Mouse (Mus musculus) limb, embryonic 14.5 days (tissue): ENCODE results near the gene Kirrel3. TPM values are rescaled to one million over a fixed set of nuclear protein-coding genes. Genes with fewer than 3 reads are reported as not detected.

Experiments
- ATAC-seq: fragments of 200-750 bp; cut with Nextera tagmentation; 2 replicates; pipeline ENCODE4 v1.8.0; 2017; ENCODE audit warnings: low read depth, moderate number of reproducible peaks, moderate TSS enrichment; ENCODE audit not compliant: low FRiP score
- DNase-seq: peaks from one replicate; pipeline ENCODE4 v3.0.0-alpha.2; 2015; ENCODE audit warnings: low spot score
- H3K27ac ChIP-seq: fragments of 300-500 bp; sonication (generic); replicated peaks from 2 replicates; pipeline ENCODE4 v1.5.1; 2014; ENCODE audit warnings: low read depth, mild to moderate bottlenecking, low read length, moderate library complexity, mixed read lengths
- H3K27me3 ChIP-seq: fragments of 300-500 bp; sonication (generic); 2 replicates; pipeline ENCODE4 v1.6.1; 2014; ENCODE audit warnings: low read length, mixed read lengths; ENCODE audit not compliant: control insufficient read depth, insufficient read depth
- H3K36me3 ChIP-seq: fragments of 300-500 bp; sonication (generic); 2 replicates; pipeline ENCODE4 v1.6.1; 2014; ENCODE audit warnings: mild to moderate bottlenecking, low read length, moderate library complexity, mixed read lengths; ENCODE audit not compliant: control insufficient read depth, insufficient read depth
- H3K4me1 ChIP-seq: fragments of 300-500 bp; sonication (generic); 2 replicates; pipeline ENCODE4 v1.6.1; 2014; ENCODE audit warnings: antibody characterized with exemption, low read length, mixed read lengths; ENCODE audit not compliant: control insufficient read depth, insufficient read depth
- H3K4me2 ChIP-seq: fragments of 300-500 bp; sonication (generic); replicated peaks from 2 replicates; pipeline ENCODE4 v1.6.1; 2014; ENCODE audit warnings: low read depth, mild to moderate bottlenecking, low read length, moderate library complexity; ENCODE audit not compliant: severe bottlenecking
- H3K4me3 ChIP-seq: fragments of 300-500 bp; sonication (generic); replicated peaks from 2 replicates; pipeline ENCODE4 v1.5.1; 2014; ENCODE audit warnings: low read length
- H3K9ac ChIP-seq: fragments of 300-500 bp; sonication (generic); 2 replicates; pipeline ENCODE4 v1.6.1; 2014; ENCODE audit warnings: mild to moderate bottlenecking, low read depth, low read length, moderate library complexity; ENCODE audit not compliant: severe bottlenecking
- H3K9me3 ChIP-seq: fragments of 300-500 bp; sonication (generic); 2 replicates; pipeline ENCODE4 v1.6.1; 2016; ENCODE audit warnings: low read length; ENCODE audit not compliant: control insufficient read depth
- POLR2A ChIP-seq: fragments of 200-500 bp; IDR thresholded peaks from 2 replicates; pipeline ENCODE4 v1.8.0; 2012; ENCODE audit warnings: inconsistent platforms, mild to moderate bottlenecking, moderate library complexity, borderline replicate concordance; ENCODE audit not compliant: insufficient read depth, insufficient read length; ENCODE audit errors: extremely low read depth
- WGBS: fragments of 180-500 bp; shearing (Covaris S2); extraction: QIAGEN DNeasy Blood & Tissue Kit; methylation state at CpG from one replicate; pipeline ENCODE4 v1.1.7; 2014; 5-methylcytosine and 5-hydroxymethylcytosine counted together
- polyA plus RNA-seq, 2 experiments: library from polyadenylated mRNA; depleted of rRNA in 1 of 2; stranded (reverse) in 1 of 2; unstranded in 1 of 2; fragments of >200 nt; fragmentation: Nextera tagmentation in 1 of 2; extraction: Ambion mirVana in 1 of 2; gene quantifications; 2 replicates each; pipeline versions ENCODE4 v1.2.1 to v1.2.3; 2012 to 2014

The Kirrel3 gene
- polyA plus RNA-seq, 2 experiments = 10.1 to 14.6 TPM

- Histone ChIP-seq H3K27me3 (no peaks in the 10 kb centered on the region), H3K4me2 (no peak overlapping the region), H3K9me3 (no peaks in the 10 kb centered on the region), H3K4me3 (no peak overlapping the region), H3K9ac (no peak overlapping the region), H3K36me3 (peaks cover 53% of the 10 kb centered on the region), H3K27ac (no peak overlapping the region), H3K4me1 (peaks cover 2% of the 10 kb centered on the region; the same call in 1 of the 2 replicates)
- DNase-seq (no peak), ATAC-seq (no peak)
- WGBS = 91% methylated on average over 4 of the region's 4 CpGs
- no peak for TF ChIP-seq POLR2A
Measured at GRCm38 (mm10) chr9:35051666-35052065, 566.0 kb downstream of the Kirrel3 start.

DNA sequence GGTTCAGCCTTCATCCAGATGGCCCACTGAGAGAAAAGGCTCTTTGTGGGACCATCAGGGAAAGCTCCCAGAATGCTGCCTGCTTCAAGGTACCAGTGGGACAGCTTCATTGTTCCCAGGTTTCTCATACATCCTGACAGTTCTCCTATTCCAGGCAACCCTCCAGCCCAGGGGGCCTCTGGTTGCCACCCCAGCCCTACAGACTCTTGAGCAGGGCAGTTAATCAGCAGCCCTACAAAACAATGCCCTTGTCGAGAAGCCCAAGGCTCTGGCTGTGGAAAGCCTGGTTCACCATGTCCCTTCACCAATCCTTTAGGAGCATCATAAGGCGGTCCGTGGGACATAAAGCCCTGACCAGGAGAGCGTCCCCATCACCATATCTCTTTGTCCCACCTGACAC, 567.0 kb downstream of the Kirrel3 start:
- H3K9ac ChIP-seq = no peak overlapping the region
- peaks cover 45% of the 10 kb centered on the region for H3K36me3 ChIP-seq
- DNase-seq (no peak), ATAC-seq (no peak)
- no peaks in the 10 kb centered on the region for H3K27me3 ChIP-seq
- 88% methylated on average over 4 of the region's 4 CpGs for WGBS
- H3K4me2 ChIP-seq = no peak overlapping the region
- no peaks in the 10 kb centered on the region for H3K9me3 ChIP-seq
- H3K27ac ChIP-seq = no peak overlapping the region
- no peak for TF ChIP-seq POLR2A
- no peaks in the 10 kb centered on the region for H3K4me1 ChIP-seq
- no peak overlapping the region for H3K4me3 ChIP-seq

DNA sequence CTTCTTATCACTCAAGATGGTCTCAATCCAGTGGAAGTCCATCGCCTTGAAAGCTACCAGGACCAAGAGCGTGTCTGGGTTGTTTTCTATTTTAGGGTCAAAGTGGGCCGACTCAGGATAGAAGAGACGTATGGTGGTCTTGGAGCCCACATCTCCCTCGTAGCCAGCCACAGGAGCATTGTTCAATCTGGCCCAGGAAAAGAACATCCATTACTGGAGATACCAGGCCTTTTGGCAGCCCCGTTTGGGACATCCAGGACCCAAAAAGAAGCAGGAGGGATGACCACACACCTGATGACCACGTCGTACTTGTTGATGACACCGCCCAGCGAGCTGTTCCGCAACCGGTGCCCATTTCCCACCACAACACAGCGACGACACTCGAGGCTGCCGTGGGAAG, 567.4 kb downstream of the Kirrel3 start:
- H3K9me3 ChIP-seq = no peaks in the 10 kb centered on the region
- TF ChIP-seq POLR2A = no peak
- H3K4me2 ChIP-seq = no peak overlapping the region
- no peaks in the 10 kb centered on the region for H3K27me3 ChIP-seq
- no peak overlapping the region for H3K9ac ChIP-seq
- H3K27ac ChIP-seq = no peak overlapping the region
- H3K36me3 ChIP-seq = peaks cover 42% of the 10 kb centered on the region
- H3K4me3 ChIP-seq = no peak overlapping the region
- H3K4me1 ChIP-seq = peaks cover under 1% of the 10 kb centered on the region; the same call in 1 of the 2 replicates
- DNase-seq = no peak
- no peak for ATAC-seq
- WGBS = 95% methylated on average over 16 of the region's 16 CpGs

GRCm38 (mm10) chr9:35053669-35054068, 568.0 kb downstream of the Kirrel3 start:
- H3K4me3 ChIP-seq = no peak overlapping the region
- H3K27me3 ChIP-seq = no peaks in the 10 kb centered on the region
- no peak overlapping the region for H3K27ac ChIP-seq
- H3K9ac ChIP-seq = no peak overlapping the region
- H3K4me2 ChIP-seq = no peak overlapping the region
- H3K9me3 ChIP-seq = no peaks in the 10 kb centered on the region
- H3K4me1 ChIP-seq = peaks cover 4% of the 10 kb centered on the region; the same call in 1 of the 2 replicates
- peaks cover 42% of the 10 kb centered on the region for H3K36me3 ChIP-seq
- 89% methylated on average over 3 of the region's 3 CpGs for whole genome bisulfite sequencing
- no peak for TF ChIP-seq POLR2A
- ATAC-seq (no peak), DNase-seq (no peak)

GRCm38 (mm10) chr9:35055528-35056330, 570.0 kb downstream of the Kirrel3 start:
- peaks cover 4% of the 10 kb centered on the region; the same call in 1 of the 2 replicates for H3K4me1 ChIP-seq
- H3K4me3 ChIP-seq = no peak overlapping the region
- H3K9me3 ChIP-seq = no peaks in the 10 kb centered on the region
- no peak overlapping the region for H3K4me2 ChIP-seq
- TF ChIP-seq POLR2A = no peak
- H3K27me3 ChIP-seq = no peaks in the 10 kb centered on the region
- H3K9ac ChIP-seq = no peak overlapping the region
- DNase-seq (no peak), ATAC-seq (no peak)
- H3K27ac ChIP-seq = no peak overlapping the region
- WGBS = 89% methylated on average over 11 of the region's 11 CpGs
- peaks cover 37% of the 10 kb centered on the region for H3K36me3 ChIP-seq
